Mouse (Mus musculus) cerebellum, adult 2 months (tissue): Measurements from ENCODE around the gene Ptpn3. TPM values are rescaled to one million over a fixed set of nuclear protein-coding genes. Genes with fewer than 3 reads are reported as not detected.

Source experiments
- DNase-seq, 2 experiments: peaks; one replicate each; pipeline ENCODE4 v3.0.0; 2021
- H3K27ac ChIP-seq: fragments of 200-500 bp; 2 replicates; pipeline ENCODE4 v1.5.1; 2012; ENCODE audit warnings: low read length, control low read depth, inconsistent platforms; ENCODE audit not compliant: insufficient read depth
- H3K27me3 ChIP-seq: fragments of 200-500 bp; 2 replicates; pipeline ENCODE4 v1.6.1; 2012; ENCODE audit warnings: inconsistent platforms, mild to moderate bottlenecking, low read length, moderate library complexity; ENCODE audit not compliant: control insufficient read depth, insufficient read depth
- H3K4me1 ChIP-seq: fragments of 200-500 bp; 2 replicates; pipeline ENCODE4 v1.6.1; 2011; ENCODE audit warnings: low read length; ENCODE audit not compliant: control insufficient read depth, insufficient read depth
- H3K4me3 ChIP-seq: fragments of 200-500 bp; replicated peaks from 2 replicates; pipeline ENCODE3; 2011; ENCODE audit warnings: mild to moderate bottlenecking, low read depth, low read length, control low read depth; ENCODE audit not compliant: insufficient read depth
- CTCF ChIP-seq: fragments of 200-500 bp; IDR thresholded peaks from 2 replicates; pipeline ENCODE4 v1.5.1; 2011; ENCODE audit warnings: low read depth, mild to moderate bottlenecking, control low read depth, low read length, moderate library complexity, borderline replicate concordance; ENCODE audit not compliant: insufficient read depth
- POLR2A ChIP-seq: fragments of 200-500 bp; IDR thresholded peaks from 2 replicates; pipeline ENCODE4 v1.6.1; 2011; ENCODE audit warnings: low read length, control low read depth, borderline replicate concordance; ENCODE audit not compliant: insufficient read depth
- WGBS: fragments of 180-500 bp; shearing (Covaris S2); methylation state at CpG from one replicate; pipeline ENCODE4 v1.1.7; 2018; 5-methylcytosine and 5-hydroxymethylcytosine counted together
- polyA plus RNA-seq: library from polyadenylated mRNA; depleted of rRNA; stranded (reverse); fragments of >200 nt; gene quantifications from 2 replicates; pipeline ENCODE4 v1.2.3, GENCODE M21; 2012

Gene Ptpn3
- polyA plus RNA-seq, 1 experiment: 13.5 TPM

DNA sequence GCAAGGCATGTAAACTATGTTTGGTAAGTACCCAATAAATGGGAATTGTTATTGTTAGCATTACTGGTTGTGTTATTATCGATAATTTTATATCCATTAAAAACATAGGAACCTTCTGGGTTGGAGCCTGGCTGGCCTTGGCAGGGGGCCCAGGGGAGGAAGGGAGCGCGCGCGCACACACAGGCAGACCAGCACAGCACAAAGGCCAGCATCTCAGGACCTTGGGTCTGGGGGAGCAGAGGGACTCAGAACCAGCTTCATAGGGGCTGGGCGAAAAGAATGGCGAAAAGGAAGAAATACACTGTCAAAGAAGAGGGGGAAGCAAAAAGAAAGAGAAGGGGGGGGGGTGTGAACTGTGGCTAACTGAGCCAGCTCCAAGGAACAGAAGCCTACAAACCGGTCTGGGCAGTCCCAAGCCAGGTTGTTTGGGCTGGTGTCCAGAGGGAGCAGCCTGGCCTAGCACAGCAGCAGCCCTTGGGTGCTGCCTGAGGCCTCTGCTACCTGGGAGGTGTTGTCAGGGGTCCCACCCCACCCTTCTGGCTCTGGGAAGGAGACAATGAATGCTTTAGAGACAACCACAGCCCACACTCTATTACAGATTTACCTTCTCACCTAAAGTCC is 145.0 kb downstream of the Ptpn3 start:
- no peaks in the 10 kb centered on the region for H3K27me3 ChIP-seq
- DNase-seq: no peak
- no peak overlapping the region for H3K4me3 ChIP-seq
- no peak overlapping the region for H3K27ac ChIP-seq
- WGBS: 67% methylated on average over 8 of the region's 8 CpGs
- no peaks in the 10 kb centered on the region for H3K4me1 ChIP-seq
- TF ChIP-seq CTCF (no peak), POLR2A (no peak)

DNA sequence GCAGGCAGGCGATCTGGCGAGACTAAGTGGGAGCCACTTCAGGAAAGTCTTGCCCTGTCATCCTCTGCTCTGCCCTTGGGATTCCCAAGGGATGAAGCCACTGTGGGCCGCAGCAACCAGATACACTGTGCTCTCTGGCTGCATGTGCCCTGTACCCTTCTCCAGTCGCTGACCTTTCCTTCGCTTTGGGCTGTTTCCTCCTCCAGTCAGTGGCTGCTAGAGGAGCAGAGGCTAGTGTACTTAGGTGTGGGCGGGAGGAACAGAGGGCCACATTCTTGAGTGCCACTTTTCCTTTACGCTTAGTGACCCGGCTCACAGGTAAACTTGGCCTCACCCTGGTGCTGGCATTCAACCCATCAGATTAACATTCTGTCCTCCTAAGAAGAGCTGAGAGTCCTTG is 147.8 kb downstream of the Ptpn3 start:
- TF ChIP-seq POLR2A: no peak
- TF ChIP-seq CTCF: no peak
- Histone ChIP-seq H3K27me3 (no peaks in the 10 kb centered on the region), H3K4me1 (no peaks in the 10 kb centered on the region), H3K27ac (no peak overlapping the region), H3K4me3 (no peak overlapping the region)
- DNase-seq: no peak
- WGBS: 69% methylated on average over 8 of the region's 8 CpGs

DNA sequence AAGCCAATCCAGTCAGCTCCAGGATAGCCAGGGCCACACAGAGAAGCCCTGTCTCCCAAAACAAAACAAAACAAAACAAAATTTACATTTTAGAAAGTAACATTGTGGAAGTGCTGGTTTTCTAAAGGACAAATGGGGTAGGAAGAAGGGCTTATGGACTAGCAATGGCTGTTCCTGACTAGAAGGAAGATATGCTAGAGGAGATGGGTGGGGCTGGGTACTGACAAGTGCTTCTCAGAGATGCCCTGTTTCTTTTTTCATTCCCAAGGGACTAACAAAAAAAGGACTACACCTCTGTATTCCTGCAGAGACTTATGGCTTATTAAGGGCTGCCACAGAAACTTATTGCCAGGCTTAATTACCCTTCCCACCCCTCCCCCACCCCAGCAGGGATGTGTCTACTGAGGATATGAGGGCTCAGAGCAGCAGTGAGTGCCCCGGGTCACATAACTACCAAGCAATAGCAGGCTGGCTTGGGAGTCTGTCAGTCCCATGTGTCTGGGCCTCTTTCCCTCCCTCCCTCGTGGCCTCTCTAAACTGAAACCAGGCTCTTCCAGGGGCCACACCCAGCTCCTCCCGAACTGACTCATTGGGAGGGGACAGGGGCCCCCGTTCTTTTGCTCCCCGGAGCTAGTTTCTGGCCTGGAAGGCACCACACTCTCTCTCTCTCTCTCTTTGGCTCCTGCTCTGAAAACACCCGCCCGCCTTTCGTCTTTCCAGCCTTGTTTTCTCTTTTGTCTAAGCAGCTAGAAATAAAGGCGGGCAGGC is 148.4 kb downstream of the Ptpn3 start:
- Histone ChIP-seq H3K4me1 (no peaks in the 10 kb centered on the region), H3K4me3 (no peak overlapping the region), H3K27ac (no peak overlapping the region), H3K27me3 (no peaks in the 10 kb centered on the region)
- 32% methylated on average over 9 of the region's 9 CpGs for WGBS
- DNase-seq: no peak
- TF ChIP-seq POLR2A (no peak), CTCF (no peak)

DNA sequence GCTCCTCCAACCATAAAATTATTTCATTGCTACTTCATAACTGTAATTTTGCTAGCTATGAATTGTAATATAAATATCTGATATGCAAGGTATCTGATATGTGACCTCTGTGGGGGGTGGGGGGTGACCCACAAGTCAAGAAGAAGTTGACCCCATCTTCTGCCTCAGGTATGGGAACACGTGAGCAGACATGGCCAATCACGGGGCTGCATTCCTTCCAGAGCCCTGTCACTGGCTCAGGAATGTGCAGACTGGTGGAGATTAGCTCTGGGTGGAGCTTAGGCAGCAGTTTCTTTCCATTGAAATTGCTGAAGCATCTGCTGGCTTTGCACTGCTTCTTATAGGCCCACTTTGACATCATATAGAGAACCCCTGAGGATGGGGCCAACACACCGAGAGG is 153.5 kb downstream of the Ptpn3 start:
- TF ChIP-seq CTCF (no peak), POLR2A (no peak)
- 71% methylated on average over 3 of the region's 3 CpGs for WGBS
- DNase-seq: no peak
- Histone ChIP-seq H3K4me3 (no peak overlapping the region), H3K27me3 (no peaks in the 10 kb centered on the region), H3K27ac (no peak overlapping the region), H3K4me1 (no peaks in the 10 kb centered on the region)

DNA sequence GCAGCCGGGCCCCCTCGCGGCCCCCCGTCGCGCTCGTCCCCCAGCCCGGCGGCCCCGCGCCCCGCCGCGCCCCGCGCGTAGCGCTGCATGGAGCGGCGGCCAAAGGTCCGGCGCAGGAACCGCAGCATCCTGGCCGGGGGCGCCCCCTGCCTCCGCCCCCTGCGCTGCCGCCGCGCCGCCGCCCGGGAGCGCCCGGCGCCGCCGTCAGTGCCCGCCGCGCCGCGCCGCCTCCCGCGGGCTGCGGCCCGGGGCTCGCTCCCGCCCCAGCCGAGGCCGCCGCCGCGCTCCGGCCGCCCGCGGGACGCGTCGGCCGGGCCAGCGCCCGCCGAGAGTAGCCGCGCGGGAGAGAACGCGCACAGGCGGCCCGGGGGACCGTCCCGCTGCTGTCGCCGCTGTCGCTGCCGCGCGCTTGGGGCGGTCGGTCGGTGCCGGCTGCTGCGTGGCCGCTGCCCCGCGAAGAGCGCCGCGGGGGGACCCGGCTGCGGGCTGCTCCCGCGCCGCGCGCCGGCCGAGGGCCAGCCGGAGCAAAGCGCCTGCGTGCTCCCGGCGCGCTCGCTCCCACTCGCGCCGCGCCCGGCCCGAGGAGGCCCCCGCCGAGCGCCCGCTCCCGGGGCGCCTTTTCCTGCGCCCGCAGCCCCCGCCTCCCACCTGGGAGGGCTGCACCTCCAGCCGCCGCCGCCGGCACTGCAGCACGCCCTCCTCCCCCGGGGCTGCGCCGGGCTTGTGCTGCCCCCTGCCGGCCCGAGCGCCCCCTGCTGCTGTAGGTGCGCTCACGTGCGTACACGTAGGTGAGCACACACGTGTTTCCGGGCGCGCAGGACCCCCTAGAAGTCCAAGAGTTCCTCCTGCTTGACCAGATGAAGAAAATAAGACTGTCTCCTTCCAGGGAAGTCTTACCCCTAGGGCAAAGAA is 158.4 kb downstream of the Ptpn3 start, which contains the start of gene Epb41l4b:
TSS of gene Epb41l4b (minus strand) at position 412 of the 912 bp plus-strand sequence.
- Histone ChIP-seq H3K27me3 (no peaks in the 10 kb centered on the region), H3K4me1 (peaks cover 12% of the 10 kb centered on the region), H3K4me3 (peak within 1 kb of the TSS; percentile 94), H3K27ac (peak within 1 kb of the TSS; percentile 88)
- peak; percentile 87 for DNase-seq
- TF ChIP-seq POLR2A (no peak), CTCF (peak; percentile 80)
- WGBS: 12% methylated on average over 126 of the region's 142 CpGs

DNA sequence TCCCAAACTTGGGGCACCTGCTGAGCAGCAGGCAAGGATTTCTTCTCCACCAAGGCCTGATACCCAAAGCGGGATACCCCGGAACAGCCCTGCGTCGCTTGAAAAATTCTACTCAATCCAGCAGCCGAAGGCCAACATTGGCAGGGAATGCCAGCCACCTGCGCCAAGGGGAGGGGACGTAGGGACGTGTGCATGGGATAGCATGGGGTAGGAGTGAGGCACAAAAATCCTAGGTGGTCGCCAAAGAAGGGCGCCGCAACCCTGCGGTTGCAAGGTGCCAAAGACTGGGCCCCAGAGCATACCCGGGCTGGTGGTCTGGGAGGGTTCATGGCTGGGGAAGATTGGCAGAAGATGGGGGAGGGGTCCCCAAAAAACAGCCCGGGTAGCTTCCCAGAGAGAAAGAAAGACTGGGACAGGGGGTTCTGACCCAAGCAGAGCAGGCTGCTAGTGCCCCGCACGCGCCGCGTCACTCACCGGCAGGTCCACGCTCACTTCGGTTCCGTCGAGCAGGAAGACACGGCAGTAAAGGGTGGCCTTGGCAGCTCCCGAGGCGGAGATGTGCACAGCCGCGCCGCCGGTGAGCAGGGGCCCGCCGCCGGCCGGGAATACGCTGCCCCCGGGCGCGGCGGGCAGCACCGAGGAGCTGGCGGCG is 159.1 kb downstream of the Ptpn3 start:
- no peaks in the 10 kb centered on the region for H3K27me3 ChIP-seq
- H3K4me3 ChIP-seq: peak overlapping the region; percentile 94
- under 1% methylated on average over 43 of the region's 43 CpGs for WGBS
- TF ChIP-seq POLR2A (no peak), CTCF (no peak)
- DNase-seq: peak; percentile 67 to 68
- peak overlapping the region; percentile 88 for H3K27ac ChIP-seq
- peaks cover 20% of the 10 kb centered on the region for H3K4me1 ChIP-seq

DNA sequence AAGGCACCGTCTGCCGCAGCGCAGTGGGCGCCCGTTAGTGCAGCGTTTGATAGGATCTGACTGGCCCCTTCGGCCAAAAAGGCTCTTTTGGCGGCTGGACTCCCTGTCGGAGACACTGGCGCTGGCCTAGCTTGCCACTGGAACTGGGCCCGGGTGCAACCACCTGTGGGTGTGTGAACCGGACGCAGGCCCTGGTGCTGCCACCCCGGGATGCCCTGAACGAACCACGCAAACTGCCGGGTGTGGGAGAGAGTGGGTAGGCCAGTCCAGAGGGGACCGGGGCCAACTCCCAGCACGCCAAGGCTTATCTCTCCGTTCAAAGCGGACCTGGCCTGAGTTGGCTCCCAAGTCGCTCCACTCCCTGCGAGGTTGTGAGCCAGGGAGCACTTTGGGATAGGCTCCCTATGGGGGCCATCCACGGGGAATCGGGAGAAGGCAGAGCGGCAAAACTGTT is 159.7 kb downstream of the Ptpn3 start:
- Histone ChIP-seq H3K4me3 (peak overlapping the region; percentile 94), H3K27me3 (no peaks in the 10 kb centered on the region), H3K4me1 (peaks cover 24% of the 10 kb centered on the region), H3K27ac (peak overlapping the region; percentile 88)
- 3% methylated on average over 26 of the region's 26 CpGs for WGBS
- TF ChIP-seq CTCF: no peak
- no peak for TF ChIP-seq POLR2A
- DNase-seq: peak; percentile 88 to 89
